Mouse (Mus musculus): ENCODE results near the gene Eva1c.

DNA sequence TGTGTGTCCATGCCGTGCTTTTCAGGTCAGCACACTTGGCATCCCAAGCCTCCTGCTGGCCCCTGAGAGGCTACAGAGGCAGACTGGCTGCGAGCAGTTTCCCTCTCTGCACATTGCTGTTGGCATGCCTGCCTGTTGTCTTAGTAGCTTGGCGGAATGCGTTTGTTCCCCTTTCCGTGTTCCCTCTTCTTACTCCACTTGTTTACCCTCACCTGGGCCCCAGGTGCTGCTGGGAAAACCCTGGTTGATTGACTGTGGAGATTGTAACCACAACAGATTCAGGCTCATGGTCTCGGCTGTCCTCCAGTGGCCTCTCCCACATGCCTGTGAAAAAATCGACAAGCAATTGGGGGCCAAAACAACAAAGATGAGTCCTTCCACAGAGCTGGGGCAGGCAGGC, 22.2 kb downstream of the Eva1c start:
- TF ChIP-seq CTCF (IDR thresholded peaks at IDR 0.05; ENCODE audit: borderline replicate concordance, insufficient read depth, low read depth, low read length): no peak
- no peak for TF ChIP-seq POLR2A (IDR thresholded peaks at IDR 0.05; ENCODE audit: borderline replicate concordance, insufficient read depth, low read length)
